Mouse (Mus musculus): ENCODE measurements around the gene Vmn1r75. TPM values are rescaled to one million over a fixed set of nuclear protein-coding genes. Genes with fewer than 3 reads are reported as not detected.

The Vmn1r75 gene
- polyA plus RNA-seq (2014; fragmentation: Nextera tagmentation; extraction: Ambion mirVana), result not detected in 2 replicates

GRCm38 (mm10) chr7:11874330-11874729, at the start of gene Vmn1r75:
TSS of gene Vmn1r75 (plus strand) at chr7:11874630.
- Histone ChIP-seq H3K9ac (ENCODE audit: low read length) (no peak within 1 kb of the TSS), H3K27ac (ENCODE audit: low read depth, low read length) (no peak within 1 kb of the TSS), H3K36me3 (ENCODE audit: control insufficient read depth, insufficient read depth, low read length) (no peaks in the 10 kb centered on the region), H3K9me3 (ENCODE audit: control insufficient read depth, low read length) (peaks cover 3% of the 10 kb centered on the region; the same call in 1 of the 2 replicates), H3K4me1 (ENCODE audit: control insufficient read depth, insufficient read depth, low read length) (no peaks in the 10 kb centered on the region), H3K4me2 (no peak within 1 kb of the TSS), H3K27me3 (ENCODE audit: control insufficient read depth, insufficient read depth, low read length) (no peaks in the 10 kb centered on the region), H3K4me3 (ENCODE audit: low read depth, low read length) (no peak within 1 kb of the TSS)
- DNase-seq (ENCODE audit: low spot score, missing footprints), result no peak
- ATAC-seq (ENCODE audit: low FRiP score), result no peak

- H3K4me2 ChIP-seq, result no peak within 1 kb of the TSS
- peaks cover 3% of the 10 kb centered on the region; the same call in 1 of the 2 replicates for H3K9me3 ChIP-seq (ENCODE audit: control insufficient read depth, low read length)
- ATAC-seq (ENCODE audit: low FRiP score), result no peak
- no peak within 1 kb of the TSS for H3K27ac ChIP-seq (ENCODE audit: low read depth, low read length)
- no peaks in the 10 kb centered on the region for H3K4me1 ChIP-seq (ENCODE audit: control insufficient read depth, insufficient read depth, low read length)
- WGBS, result 78% methylated on average over 2 of the region's 2 CpGs
- no peak within 1 kb of the TSS for H3K9ac ChIP-seq (ENCODE audit: low read length)
- H3K36me3 ChIP-seq (ENCODE audit: control insufficient read depth, insufficient read depth, low read length), result no peaks in the 10 kb centered on the region
- no peak within 1 kb of the TSS for H3K4me3 ChIP-seq (ENCODE audit: low read depth, low read length)
- no peaks in the 10 kb centered on the region for H3K27me3 ChIP-seq (ENCODE audit: control insufficient read depth, insufficient read depth, low read length)
- no peak for DNase-seq (ENCODE audit: low spot score, missing footprints)
Measured at GRCm38 (mm10) chr7:11833680-11834079, 40.8 kb upstream of the Vmn1r75 start, which contains the start of gene Vmn1r74. TSS of gene Vmn1r74 (plus strand) at chr7:11833980.

Other genes with a start within 250 kb of the Vmn1r75 start
- gene Vmn1r72, start 194.5 kb upstream of the Vmn1r75 start, polyA plus RNA-seq (2014; fragmentation: Nextera tagmentation; extraction: Ambion mirVana), result not detected in 2 replicates
- not detected in 2 replicates for gene Vmn1r73, start 144.4 kb upstream of the Vmn1r75 start, polyA plus RNA-seq (2014; fragmentation: Nextera tagmentation; extraction: Ambion mirVana)
- not detected in 2 replicates for gene Vmn1r74, start 40.6 kb upstream of the Vmn1r75 start, polyA plus RNA-seq (2014; fragmentation: Nextera tagmentation; extraction: Ambion mirVana)
- not detected in 2 replicates for gene Vmn1r76, start 63.6 kb downstream of the Vmn1r75 start, polyA plus RNA-seq (2014; fragmentation: Nextera tagmentation; extraction: Ambion mirVana)
- not detected in 2 replicates for gene Vmn1r77, start 162.1 kb downstream of the Vmn1r75 start, polyA plus RNA-seq (2014; fragmentation: Nextera tagmentation; extraction: Ambion mirVana)